Mouse (Mus musculus): Measurements from ENCODE around the gene Hoxd11.

Hoxd11 gene

DNA sequence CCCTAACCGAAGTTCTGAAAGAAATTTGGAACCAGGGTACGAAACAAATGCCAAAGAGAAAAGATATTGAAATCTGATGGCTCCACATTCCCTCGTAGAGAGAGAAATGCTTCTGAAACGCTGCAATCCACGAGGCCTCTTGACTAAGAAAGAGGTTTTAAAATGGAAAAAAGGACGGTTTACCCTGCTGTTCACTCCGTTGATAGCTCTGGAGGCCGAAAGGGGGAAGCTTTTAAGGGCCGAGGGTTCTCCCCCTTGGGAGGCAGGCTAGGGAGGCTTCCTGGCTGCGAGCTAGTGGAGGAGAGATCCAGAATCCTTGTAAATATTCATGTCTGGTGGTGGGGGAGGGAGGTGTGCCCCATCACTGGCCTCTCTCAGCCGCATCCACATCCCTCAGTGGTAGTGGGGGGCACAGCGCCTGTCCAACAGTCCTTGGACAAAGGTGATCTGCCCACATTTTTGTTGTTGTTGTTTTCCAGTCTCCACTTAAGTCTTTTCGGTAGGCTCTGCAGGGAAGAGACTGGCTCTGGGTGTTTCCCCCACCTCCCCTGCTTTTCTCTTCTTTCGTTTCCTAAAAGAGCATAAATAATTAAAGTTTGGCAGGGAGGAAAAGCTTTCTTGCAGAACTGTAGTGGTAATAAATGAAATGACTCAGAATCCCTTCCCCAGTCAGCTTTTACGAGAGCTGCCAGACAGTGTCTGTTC is at the start of gene Hoxd11:
Hoxd11 (plus strand) TSS at position 667 of the 705 bp plus-strand sequence.
- DNase-seq: no peak

DNA sequence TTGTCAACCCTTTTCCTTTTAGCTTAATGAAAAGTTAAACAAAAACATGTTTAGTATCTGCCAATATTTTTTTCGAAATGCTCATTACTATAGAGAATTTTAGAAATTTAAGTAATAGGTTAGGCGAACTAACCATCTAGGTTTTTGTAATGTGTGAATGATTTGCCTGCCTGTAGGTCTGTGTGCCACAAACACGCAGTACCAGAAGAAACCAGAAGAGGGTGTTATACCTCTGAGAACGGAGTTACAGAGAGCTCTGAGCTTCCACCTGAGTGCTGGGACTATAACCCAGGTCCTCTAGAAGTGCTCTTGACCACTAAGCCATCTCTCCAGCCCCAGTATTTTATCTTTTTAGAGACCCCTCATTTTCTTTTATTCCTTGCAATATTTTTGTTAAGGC is 43.9 kb upstream of the Hoxd11 start:
- no peak for DNase-seq

DNA sequence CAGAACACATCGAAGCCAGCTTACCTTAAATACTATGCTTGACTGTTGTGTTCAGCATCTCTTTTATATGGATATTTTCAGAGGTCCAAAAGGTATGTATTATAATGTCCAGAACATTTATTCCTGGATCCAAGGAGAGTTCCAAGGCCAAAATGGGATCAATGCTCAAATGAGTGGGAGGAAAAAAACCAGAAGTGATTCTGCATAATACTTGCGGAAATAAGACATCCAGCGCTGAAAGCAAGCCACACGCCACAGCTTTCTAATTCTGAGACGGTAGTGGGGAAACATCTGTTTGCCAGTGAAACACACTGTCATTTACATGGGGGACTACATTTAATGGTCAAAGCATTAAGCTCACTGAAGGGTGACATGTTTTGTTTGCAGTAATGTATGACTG is 36.9 kb upstream of the Hoxd11 start:
- no peak for DNase-seq

DNA sequence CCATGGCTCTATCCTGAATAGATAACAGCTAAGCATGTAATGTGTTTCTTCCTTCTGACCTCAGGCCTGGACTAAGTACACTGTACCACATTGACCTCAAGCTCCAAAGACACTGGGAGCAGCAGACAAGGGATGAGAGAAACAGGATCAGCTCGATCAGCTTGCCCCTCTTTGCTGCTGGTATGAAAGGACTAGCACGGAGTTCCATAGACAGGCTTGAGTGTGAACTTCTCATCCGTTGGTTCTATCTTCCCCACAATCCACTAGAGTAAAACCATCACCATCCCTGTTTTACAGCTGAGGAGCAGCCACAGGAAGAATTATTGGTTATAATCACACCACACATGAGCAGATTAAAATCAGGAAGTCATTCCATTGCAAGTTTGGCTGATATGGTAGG is 33.7 kb upstream of the Hoxd11 start:
- no peak for DNase-seq

DNA sequence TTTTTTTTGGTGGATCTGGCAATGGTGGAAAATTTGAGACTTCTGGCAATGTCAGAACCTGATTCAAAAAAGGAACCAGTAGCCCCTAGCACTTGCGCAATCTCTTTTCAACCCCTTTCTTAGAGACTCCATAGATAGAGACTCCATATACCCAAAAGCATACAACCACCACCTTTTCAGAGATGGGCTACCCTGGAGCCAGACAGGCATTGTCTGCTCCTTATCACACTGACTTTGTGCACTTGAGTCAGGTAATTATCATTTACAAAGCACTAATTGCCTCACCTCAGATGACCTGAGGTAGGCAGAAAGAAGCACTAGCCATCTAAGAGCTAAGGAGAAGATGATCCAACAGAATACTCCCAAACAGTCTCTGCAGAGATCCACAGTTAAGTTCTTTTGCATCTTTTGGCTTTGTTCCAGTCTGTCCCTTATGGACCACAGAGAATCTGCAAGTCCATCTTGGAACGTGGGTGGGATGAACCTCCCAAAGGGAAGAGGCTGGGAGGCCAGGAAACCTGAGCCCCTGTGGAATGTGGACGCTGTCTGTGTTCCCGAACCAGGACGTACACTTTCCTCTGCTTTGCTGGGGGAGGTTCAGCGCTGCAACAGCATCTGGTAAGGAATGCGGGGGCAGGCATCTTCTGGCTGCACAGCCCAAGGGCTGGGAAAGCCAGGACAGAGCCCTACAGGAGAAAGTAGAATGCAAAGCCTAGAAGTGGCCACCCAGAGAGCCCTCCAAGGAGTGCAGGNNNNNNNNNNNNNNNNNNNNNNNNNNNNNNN is 32.1 kb upstream of the Hoxd11 start:
- peak; percentile 17 for DNase-seq

DNA sequence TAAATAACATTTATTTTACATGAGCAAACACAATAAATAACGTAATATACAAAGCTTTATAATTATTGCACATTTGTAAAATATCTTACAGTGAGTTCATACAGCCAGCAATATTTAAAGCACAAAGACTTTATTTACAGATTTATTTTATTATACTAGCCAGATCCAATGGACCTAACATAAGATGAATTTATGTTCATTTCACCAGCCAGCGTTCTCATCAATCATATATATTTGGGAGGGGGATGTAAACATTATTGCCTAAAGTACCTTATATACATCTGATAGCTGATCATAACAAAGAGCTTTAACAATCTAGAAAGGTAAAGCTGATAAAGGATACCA is 26.4 kb upstream of the Hoxd11 start:
- no peak for DNase-seq

DNA sequence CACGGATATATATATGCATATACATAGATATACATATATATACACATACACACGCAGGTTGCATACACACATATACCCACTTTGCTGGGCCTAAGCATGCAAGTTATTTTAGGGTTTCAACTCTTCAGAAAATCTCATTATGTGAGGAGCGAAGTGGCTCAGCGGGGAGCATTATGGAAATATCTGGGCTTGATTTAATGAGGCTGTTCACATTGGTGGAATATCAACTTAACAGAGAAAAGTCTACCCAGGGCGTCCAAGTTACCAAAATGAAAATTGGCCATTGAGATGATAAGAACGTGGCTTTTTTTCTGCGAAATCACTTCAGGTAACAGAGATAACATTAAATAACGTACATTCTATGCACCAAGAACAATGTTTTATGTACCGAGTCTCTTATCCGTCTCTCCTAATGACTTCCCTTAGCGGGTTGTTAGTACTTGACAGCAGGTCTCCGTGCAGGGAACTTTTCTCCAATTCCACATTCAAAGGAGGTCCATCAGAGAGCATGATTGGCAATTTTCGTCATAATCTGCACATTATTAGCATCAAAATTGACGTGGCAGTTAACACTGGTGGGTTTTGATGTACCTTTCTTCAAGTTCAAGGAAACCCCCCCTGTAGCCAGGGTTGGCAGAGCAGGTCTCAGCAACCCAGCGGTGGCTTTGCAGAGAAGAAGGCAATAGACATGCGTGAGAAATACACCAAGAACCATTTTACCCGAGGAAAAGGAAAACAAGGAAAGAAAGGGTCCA is 25.4 kb upstream of the Hoxd11 start:
- DNase-seq: peak; percentile 30

DNA sequence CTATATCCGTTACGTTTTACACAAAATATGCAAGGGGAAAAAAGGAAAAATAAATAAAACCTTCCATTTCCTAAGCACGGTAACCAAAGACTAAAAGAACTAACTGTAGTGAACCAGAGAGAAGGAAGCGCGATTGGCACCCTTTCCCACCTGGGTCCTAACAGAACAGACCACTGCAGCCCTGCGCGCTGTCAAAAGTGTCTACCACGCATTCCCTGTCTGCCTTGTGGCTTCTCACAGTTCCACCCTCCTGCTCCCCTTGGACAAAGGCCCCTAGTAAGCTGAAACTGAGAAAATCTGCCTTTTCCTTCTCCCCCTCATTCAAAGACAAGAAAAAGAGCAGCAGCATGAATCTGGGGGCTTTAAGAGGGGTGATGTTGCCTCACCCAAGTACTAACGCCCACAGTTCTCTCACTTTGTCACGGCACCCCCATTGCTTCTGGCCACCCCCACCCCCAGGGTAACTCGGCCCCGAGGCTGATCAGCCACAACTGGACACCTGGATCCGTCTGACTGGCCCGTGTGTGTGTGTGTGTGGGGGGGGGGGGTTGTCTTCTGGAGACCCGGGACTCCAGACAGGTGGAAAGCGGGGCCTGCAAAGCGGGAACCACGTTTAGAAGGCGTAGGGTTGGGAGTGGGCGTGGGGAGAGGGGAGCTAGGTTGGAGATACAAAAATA is 24.5 kb upstream of the Hoxd11 start:
- no peak for DNase-seq

DNA sequence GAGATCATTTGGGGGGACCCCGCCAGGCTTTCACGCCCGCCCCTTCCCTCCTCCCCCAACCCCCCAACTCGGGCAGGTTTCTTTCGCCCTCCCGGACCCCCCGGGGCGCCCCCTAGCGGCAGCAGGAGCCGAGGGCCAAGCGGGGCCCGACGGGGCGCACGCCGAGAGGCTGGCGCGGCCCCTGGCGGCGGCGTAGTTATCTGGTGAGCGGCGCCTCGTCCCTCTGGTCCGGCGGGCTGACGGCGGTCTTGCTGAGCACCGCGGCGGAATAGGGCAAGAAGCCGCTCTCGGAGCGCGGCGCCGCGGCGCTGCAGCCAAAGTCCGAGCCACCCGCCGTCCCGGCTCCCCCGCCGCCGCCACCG is 24.0 kb upstream of the Hoxd11 start:
- DNase-seq: peak; percentile 43

DNA sequence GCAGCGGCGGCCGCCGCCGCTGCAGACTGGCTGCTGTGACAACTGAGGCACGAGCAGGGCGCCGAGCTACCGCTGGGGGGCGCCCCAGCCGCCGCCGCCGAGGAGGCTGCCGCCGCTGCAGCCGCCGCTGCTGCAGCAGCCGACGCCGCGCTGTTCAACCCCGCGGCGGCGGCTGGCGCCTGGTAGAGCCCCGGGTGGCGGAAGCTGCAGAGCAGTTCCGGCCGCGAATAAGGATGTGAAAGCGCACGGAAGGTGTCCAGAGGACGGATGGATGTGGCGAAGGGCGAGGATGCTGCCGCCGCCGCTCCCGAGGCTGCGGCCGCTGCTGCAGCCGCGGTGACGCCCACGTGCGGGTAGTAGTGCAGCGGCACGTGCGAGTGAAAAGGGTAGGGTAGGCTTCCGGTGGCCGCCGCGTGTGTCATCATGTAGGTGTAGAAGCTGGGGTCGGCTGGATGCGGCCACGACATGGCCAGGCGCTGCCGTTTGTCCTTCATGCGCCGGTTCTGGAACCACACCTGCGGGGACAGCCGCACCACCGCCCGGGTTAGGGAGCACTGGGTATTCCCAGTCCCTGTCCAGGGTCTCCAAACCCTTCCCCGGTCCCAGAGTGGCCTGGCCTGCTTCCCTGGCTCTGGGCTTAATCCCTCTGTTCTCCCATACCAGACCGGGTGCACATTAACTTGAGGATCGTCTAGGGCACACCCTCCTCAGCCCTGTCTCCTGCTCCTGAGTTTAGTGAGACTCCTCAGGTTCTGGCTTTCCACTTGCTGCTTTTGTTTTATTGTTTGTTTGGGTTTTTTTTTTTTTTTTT is 23.3 kb upstream of the Hoxd11 start:
- DNase-seq: peak; percentile 58

DNA sequence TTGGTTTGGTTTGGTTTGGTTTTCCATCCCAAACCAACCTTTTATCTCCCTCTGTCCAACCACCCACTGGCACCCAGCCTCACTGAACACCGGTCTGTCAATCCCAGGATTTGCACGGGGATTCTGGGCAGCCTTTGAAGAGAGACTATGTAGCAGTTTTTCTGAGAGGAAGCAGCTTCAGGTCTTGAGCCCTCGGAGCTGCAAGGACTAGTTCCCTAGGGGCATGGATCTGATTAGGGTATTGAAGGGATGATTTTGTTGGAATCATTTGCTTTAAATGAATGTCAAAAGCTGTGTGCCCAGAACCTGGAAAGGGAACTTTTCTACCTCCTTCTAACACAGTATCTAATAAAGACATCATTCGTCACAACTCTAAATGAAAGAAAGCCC is 22.7 kb upstream of the Hoxd11 start:
- peak; percentile 43 for DNase-seq

DNA sequence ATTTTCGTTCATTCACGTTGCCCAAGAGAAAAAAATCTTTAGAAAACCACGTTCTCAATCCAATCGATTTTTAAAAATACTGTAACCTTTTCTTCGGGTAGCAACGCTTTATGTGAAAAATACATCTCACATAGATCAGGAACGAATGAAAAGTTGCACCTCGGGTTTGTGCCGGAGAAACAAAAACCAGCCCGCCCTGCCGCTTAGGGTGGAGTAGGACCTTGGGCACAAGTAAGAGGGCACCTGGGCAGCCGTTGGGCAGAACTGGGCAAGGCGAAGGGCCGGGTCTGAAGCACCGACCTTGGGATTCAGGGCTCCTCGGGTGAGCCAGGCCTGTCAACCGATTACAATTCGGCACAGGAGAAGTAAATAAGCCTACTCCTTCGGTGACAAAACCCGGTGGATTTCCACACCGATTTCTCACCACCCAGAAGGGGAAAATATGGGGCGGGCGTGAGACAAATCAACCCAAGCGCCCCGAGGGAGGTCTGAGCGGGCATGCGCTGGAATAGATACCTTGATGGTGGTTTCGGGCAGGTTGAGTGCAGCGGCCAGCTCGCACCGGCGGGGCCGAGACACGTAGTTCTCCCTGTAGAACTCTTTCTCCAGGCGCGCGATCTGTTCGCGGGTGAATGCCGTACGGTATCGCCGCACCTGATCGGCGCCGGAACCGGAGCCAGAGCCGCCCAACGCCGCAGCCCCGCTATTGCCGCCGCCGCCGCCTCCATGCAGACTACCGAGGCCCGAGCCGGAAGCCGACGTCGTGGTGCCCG is 21.9 kb upstream of the Hoxd11 start:
- DNase-seq: peak; percentile 40

DNA sequence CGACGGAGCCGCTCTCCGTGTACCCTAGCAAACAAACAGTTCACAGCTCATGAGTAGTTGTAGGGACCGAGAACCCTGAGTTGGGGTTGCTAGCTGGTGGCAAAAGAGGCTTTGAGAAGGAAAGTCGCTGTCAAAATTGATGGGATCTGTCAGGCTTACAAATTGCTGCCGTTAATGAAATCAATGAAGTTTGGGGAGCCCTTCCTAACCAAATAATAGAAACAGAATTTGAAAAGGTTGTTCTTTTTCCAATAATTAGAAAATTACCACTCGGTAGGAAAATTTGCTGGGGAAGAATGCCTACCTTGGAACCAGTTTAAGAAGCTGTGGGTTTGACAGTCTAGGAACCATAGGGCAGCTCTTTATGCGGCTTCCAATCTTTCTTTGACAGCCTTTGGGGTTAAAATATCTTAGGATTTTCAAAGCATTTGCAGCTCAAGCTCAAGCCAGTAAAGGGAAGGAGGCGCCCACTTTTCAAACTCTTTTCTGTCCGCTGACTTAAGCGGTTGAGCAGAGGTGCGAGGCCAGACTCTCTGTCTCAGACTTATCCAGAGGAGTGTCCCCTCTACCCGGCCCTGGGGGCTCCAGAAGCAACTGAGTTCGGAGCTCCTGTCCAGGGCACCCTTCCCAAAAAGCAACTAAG is 21.2 kb upstream of the Hoxd11 start:
- no peak for DNase-seq

DNA sequence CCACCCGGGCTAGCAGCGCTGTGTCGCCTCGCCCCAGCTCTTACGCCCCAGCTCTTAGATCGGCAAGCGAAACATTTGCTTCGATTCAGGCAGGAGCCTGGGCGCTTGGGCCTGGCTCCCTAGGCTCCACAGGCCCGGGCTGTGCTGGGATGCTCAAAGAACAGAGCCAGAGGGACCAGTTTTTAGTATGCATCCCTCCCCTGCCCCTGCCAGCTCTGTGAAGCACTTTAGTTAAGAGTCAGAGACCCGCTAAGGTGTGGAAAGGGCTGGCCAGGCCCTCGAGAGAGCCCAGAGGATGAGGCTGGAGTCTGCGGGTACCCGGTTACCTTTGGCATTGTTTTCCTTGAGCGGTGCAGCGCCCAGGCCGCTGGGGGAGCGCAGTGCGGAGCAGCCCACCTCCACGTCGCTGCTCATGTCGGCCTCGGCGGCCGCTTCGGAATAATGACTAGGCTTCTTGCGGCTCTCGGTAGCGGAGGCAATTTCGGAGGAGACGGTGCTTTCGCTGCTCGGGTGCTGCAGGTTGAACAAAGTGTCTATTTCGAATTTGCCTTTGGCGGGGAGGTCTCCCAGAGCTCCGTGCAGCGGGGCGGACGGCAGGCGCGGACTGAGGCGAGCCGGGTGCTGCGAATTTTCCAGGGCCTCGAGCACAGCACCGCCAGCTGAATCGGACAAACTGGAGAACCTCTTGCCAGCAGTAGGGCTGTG is 20.5 kb upstream of the Hoxd11 start:
- peak; percentile 45 for DNase-seq

DNA sequence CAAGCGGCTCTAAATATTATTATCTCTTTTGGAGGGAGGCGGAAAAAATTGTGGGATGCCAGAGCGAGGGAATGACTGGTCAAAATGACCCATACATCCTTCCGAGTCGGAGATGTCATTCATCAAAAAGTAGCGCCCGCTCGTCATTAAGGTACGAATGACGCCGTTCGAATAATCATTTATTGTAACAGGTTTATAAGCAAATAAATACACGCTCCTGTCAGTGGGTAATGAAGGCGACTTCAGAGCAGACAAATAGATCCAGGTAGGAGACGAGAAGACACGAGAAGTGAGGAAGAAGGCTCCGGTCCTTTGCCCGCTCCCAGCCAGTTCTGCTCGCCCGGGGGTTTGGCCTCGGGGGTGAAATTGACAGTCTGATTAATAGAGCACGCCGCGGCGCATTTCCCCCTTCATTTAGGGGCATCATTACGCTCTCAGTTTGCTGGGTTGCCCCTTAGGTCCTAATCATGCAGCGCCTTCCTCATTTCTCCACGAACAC is 19.8 kb upstream of the Hoxd11 start, which contains the start of gene Evx2:
Evx2 (minus strand) TSS at position 51 of the 499 bp plus-strand sequence.
- DNase-seq: peak; percentile 21

DNA sequence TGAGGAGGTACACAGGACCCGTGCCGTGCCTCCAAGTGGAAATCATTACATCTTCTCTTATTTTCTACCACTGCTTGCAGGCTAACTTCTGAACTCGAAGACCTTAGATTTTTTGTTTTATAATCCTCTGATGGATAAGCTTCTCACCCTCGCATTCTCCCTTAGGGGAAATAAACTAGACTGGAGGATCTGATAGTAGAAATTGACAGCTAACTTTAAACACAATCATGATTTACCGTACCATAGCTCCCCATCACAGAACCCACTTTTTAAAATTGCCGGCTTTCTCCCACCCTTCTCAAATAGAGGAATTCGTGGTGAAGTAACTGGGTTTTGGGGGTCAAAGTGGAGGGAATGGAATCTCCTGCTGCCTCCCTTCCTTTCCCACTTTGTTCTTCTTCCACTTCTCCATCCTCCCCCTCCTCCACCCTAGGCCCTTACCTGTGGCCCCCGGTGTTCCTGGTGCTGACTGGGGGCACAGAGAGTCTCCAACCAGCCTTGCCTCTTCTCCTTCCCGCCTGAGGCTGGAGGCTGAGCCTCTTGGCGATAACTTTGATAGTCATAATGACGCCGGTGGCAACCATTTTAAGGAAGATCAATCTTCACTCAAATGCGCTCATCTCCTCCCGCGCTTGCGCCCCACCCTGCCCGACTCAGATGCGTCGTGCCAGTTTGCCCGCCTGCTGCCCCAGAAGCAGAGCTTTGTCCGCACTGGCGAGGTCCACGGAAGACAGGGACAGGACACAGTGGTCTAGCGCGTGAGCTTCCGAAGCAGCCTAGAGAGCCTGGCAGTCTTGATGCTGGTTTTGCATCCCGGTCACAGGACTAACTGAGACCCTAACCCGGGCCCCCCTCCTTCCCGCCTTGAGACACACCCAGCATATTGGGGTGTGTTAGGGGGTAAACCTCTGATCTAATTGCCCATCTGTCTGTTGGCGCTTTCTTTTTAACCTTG is 18.7 kb upstream of the Hoxd11 start:
- no peak for DNase-seq

DNA sequence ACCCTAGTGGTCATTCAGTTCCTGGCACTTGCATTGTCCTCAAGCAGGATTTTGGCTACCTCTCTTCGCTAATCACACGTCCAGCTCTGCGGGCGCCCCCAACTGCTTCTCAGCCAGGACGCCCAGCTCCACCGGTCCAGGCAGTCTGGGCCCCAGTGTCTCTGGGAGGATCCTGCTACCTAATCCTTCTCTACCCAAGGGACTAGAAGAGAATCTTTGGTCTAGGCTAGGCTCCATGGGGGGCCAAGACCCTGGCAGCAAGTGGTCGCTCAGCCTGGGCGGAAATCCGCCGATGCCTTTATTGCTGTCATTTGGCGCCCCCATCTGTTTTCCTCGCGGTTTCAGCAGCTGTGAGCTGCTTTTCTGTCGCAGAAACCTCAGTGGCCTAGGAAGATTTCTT is 17.7 kb upstream of the Hoxd11 start:
- DNase-seq: peak; percentile 81

DNA sequence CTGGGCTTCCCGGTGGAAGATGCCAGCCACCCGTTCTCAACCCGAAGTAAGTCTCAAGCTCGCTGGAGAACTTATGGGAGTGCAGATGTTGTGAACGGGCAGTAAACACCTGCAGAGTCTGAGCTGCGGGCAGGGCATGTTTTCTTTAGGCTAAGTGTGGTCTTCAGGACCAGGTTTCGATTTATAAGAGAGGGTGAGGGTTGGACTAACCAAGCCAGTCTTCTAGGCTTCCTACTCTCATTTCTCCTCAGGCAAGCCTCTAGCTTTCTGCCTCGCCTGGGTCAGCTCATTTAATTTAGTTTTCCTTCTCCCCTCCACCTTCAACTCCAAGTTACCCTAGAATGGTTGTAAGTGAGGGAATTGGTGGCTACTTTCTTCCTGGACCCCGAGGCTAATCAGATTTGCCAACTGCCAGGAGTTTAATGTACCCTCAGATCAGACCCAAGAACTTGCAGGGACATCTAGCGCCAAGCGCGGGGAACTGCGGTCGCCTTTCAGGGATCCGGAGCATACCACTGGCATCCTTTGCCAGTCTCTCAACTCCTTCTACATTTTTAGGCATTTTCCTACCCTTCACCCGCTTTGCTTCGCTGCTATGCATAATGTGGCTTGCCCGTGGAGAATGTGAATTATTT is 15.9 kb upstream of the Hoxd11 start:
- DNase-seq: peak; percentile 80
